ENCODE assay signal across 24 mouse cellular contexts in the genomic region with DNA sequence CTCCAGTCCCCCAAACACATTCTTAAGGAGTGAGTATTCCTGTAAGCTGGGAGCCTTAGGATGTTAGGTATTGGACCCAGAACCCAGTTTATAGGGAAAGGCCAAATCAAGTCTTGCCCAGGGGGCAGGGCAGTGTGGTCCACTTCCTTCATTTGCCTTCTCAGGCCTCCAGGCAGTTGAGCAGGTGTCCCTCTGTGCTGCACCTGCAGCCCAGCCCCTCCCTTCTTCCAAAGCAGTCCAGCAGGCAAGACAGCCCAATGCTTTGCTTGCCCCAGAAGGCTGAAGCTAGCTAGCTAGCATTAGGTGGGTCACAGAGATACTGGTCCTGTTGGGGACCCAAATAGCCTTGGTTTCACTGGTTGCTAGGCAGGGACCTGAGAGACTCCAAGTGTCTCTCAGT. TPM values are rescaled to one million over a fixed set of nuclear protein-coding genes. Genes with fewer than 3 reads are reported as not detected.
DNase-seq lines count a peak whose midpoint lies in the region; ATAC-seq and TF ChIP-seq lines count a peak whose summit lies in the region.
"Had no signal": no experiment of that assay in that cellular context is flagged by ENCODE, and none has a peak within 500 bp of the region (broad histone marks: within the 10 kb centered on the region; RNA-seq: fewer than 3 reads in every experiment).

No protein-coding gene starts in this region.

- no peaks in the 10 kb centered on the region for H3K36me3 ChIP-seq in liver, embryonic 16.5 days (ENCODE audit: control insufficient read depth, insufficient read depth)
- no peaks in the 10 kb centered on the region for H3K36me3 ChIP-seq in spleen, adult 2 months (ENCODE audit: control insufficient read depth, insufficient read depth, low read length)
- H3K36me3 ChIP-seq in forebrain, embryonic 14.5 days (ENCODE audit: control insufficient read depth, insufficient read depth, low read length) = no peaks in the 10 kb centered on the region
- H3K36me3 ChIP-seq: forebrain, embryonic 10.5 days; G1E; heart, embryonic 10.5 days; heart, embryonic 13.5 days; hindbrain, embryonic 12.5 days; hindbrain, embryonic 15.5 days had no signal

- no peaks in the 10 kb centered on the region for H3K27me3 ChIP-seq in liver, embryonic 16.5 days (ENCODE audit: control insufficient read depth, insufficient read depth, low read depth, low read length)
- H3K27me3 ChIP-seq in spleen, adult 2 months (ENCODE audit: control insufficient read depth, insufficient read depth, low read length) = no peaks in the 10 kb centered on the region
- H3K27me3 ChIP-seq in forebrain, embryonic 14.5 days (replicated peaks; ENCODE audit: control insufficient read depth, insufficient read depth, low read length) = no peaks in the 10 kb centered on the region
- H3K27me3 ChIP-seq: CH12.LX; forebrain, embryonic 13.5 days; heart, embryonic 13.5 days; hindbrain, embryonic 12.5 days; hindbrain, embryonic 15.5 days; Patski had no signal

- H3K4me2 ChIP-seq in liver, embryonic 16.5 days (ENCODE audit: low read depth, low read length) = no peak overlapping the region
- H3K4me2 ChIP-seq in forebrain, embryonic 14.5 days (ENCODE audit: low read length) = no peak overlapping the region
- H3K4me2 ChIP-seq: forebrain, embryonic 13.5 days; heart, embryonic 13.5 days; hindbrain, embryonic 12.5 days; hindbrain, embryonic 15.5 days had no signal

- H3K4me1 ChIP-seq in liver, embryonic 16.5 days (ENCODE audit: control insufficient read depth, low read depth, low read length) = peaks cover 13% of the 10 kb centered on the region
- H3K4me1 ChIP-seq in spleen, adult 2 months (ENCODE audit: control insufficient read depth, insufficient read depth, insufficient read length) = peaks cover 27% of the 10 kb centered on the region; the same call in 1 of the 2 replicates
- peaks cover 75% of the 10 kb centered on the region for H3K4me1 ChIP-seq in bone marrow macrophage, adult 2 months (ENCODE audit: control insufficient read depth, insufficient read depth, low read length)
- no peaks in the 10 kb centered on the region for H3K4me1 ChIP-seq in forebrain, embryonic 14.5 days (ENCODE audit: control insufficient read depth, insufficient read depth, low read length)
- H3K4me1 ChIP-seq: forebrain, embryonic 13.5 days; hindbrain, embryonic 15.5 days had no signal

- no peak for DNase-seq in liver
- no peak for DNase-seq in spleen, adult 2 months (ENCODE audit: low read depth in 1 of 2, low spot score in 2 of 2)
- no peak for DNase-seq in spleen, adult 12 weeks (ENCODE audit: low spot score)
- no peak for DNase-seq in forebrain, embryonic 14.5 days (ENCODE audit: low spot score)
- DNase-seq in left cerebral cortex, adult 8-10 months (ENCODE audit: low spot score in 2 of 2) = no peak
- DNase-seq: gastrocnemius, postnatal 10 days; gastrocnemius, postnatal 36 days had no signal

- H3K9me3 ChIP-seq in liver, embryonic 16.5 days (replicated peaks; ENCODE audit: control insufficient read depth, low read length) = no peaks in the 10 kb centered on the region
- no peaks in the 10 kb centered on the region for H3K9me3 ChIP-seq in forebrain, embryonic 14.5 days (replicated peaks; ENCODE audit: control insufficient read depth, low read length)
- H3K9me3 ChIP-seq: forebrain, embryonic 10.5 days; forebrain, embryonic 13.5 days; heart, embryonic 10.5 days; heart, embryonic 13.5 days; hindbrain, embryonic 12.5 days; hindbrain, embryonic 15.5 days had no signal

- TF ChIP-seq CTCF in spleen, adult 2 months (IDR thresholded peaks at IDR 0.05; ENCODE audit: extremely low read depth, insufficient read depth, insufficient read length, insufficient replicate concordance) = no peak
- TF ChIP-seq CTCF in bone marrow macrophage, adult 2 months (IDR thresholded peaks at IDR 0.05; ENCODE audit: low read depth, low read length) = no peak

- no peak for TF ChIP-seq POLR2A in spleen, adult 2 months (IDR thresholded peaks at IDR 0.05; ENCODE audit: low read depth, low read length)
- no peak for TF ChIP-seq POLR2A in bone marrow macrophage, adult 2 months (IDR thresholded peaks at IDR 0.05; ENCODE audit: borderline replicate concordance, low read depth, low read length)

- ATAC-seq in liver, embryonic 16.5 days (ENCODE audit: low read depth) = no peak
- 0 out of 2 replicates have a peak, but pooled peaks have one; percentile 1 for ATAC-seq in monocyte, adult 5-6 weeks (replicated peaks; ENCODE audit: insufficient number of reproducible peaks, low FRiP score, low TSS enrichment, poor library complexity, severe bottlenecking)
- ATAC-seq in forebrain, embryonic 14.5 days = no peak
- ATAC-seq: forebrain, embryonic 13.5 days; forebrain, postnatal 0 days; Patski had no signal

- H3K27ac ChIP-seq in liver, embryonic 16.5 days (ENCODE audit: low read length) = peak overlapping the region; percentile 14; the same call in 1 of the 2 replicates
- H3K27ac ChIP-seq in spleen, adult 2 months (ENCODE audit: insufficient read depth, low read length) = peak overlapping the region; percentile 34
- H3K27ac ChIP-seq in bone marrow macrophage, adult 2 months (ENCODE audit: insufficient read depth, low read depth, low read length) = peak overlapping the region; percentile 82
- no peak overlapping the region for H3K27ac ChIP-seq in forebrain, embryonic 14.5 days (ENCODE audit: low read depth, low read length)
- H3K27ac ChIP-seq: forebrain, embryonic 10.5 days; forebrain, embryonic 13.5 days; heart, adult 2 months; heart, embryonic 10.5 days; heart, embryonic 13.5 days; hindbrain, embryonic 12.5 days; hindbrain, embryonic 15.5 days had no signal

- no peak overlapping the region for H3K4me3 ChIP-seq in liver, embryonic 16.5 days (ENCODE audit: low read depth, low read length)
- H3K4me3 ChIP-seq in spleen, adult 2 months (ENCODE audit: extremely low read depth, insufficient read depth, insufficient read length) = no peak overlapping the region
- no peak overlapping the region for H3K4me3 ChIP-seq in bone marrow macrophage, adult 2 months (ENCODE audit: insufficient read depth, low read length)
- no peak overlapping the region for H3K4me3 ChIP-seq in forebrain, embryonic 14.5 days (ENCODE audit: low read depth, low read length)
- H3K4me3 ChIP-seq: forebrain, embryonic 10.5 days; forebrain, embryonic 13.5 days; heart, adult 2 months; heart, embryonic 10.5 days; heart, embryonic 13.5 days; hindbrain, embryonic 12.5 days; hindbrain, embryonic 15.5 days had no signal

- H3K9ac ChIP-seq in liver, embryonic 16.5 days (ENCODE audit: low read depth, low read length) = no peak overlapping the region
- no peak overlapping the region for H3K9ac ChIP-seq in forebrain, embryonic 14.5 days (ENCODE audit: low read length)
- H3K9ac ChIP-seq: forebrain, embryonic 13.5 days; forebrain, postnatal 0 days; heart, embryonic 13.5 days; hindbrain, embryonic 12.5 days; hindbrain, embryonic 15.5 days had no signal

RNA-seq across cellular contexts. Expression of gene Cd300a, which starts 9.7 kb away (rescaled TPM):
- 5.9 and 6.2 TPM in 2 replicates for polyA plus RNA-seq in liver, embryonic 16.5 days (2015; fragmentation: Nextera tagmentation; extraction: Ambion mirVana)
- polyA plus RNA-seq in spleen, adult 2 months (2012; rRNA removed) = 11.6 and 12.5 TPM in 2 replicates
- polyA plus RNA-seq in bone marrow macrophage, adult 2 months (2012; ENCODE audit: insufficient read depth, insufficient read length, missing spikeins) = 202 and 239 TPM in 2 replicates
- 204 to 286 TPM (median 215 TPM) in 3 replicates for total RNA-seq in monocyte, adult 5-6 weeks (2017)
- 0.73 and 1.0 TPM in 2 replicates for polyA plus RNA-seq in forebrain, embryonic 14.5 days (2014; fragmentation: Nextera tagmentation; extraction: Ambion mirVana)
- under 1 TPM; 0.40 to 0.87 (median 0.73) TPM for total RNA-seq in left cerebral cortex, adult 8-10 months (2022)
- polyA plus RNA-seq: G1E had no signal

RNA-seq across cellular contexts. Expression of gene Gprc5c, which starts 29.2 kb away (rescaled TPM):
- polyA plus RNA-seq in liver, embryonic 16.5 days (2015; fragmentation: Nextera tagmentation; extraction: Ambion mirVana) = 19.5 and 20.2 TPM in 2 replicates
- polyA plus RNA-seq in spleen, adult 2 months (2012; rRNA removed) = 9.3 and 9.5 TPM in 2 replicates
- 35.4 and 38.0 TPM in 2 replicates for polyA plus RNA-seq in bone marrow macrophage, adult 2 months (2012; ENCODE audit: insufficient read depth, insufficient read length, missing spikeins)
- 0.78 to 3.1 TPM (median 1.9 TPM) in 3 replicates for total RNA-seq in monocyte, adult 5-6 weeks (2017)
- polyA plus RNA-seq in forebrain, embryonic 14.5 days (2014; fragmentation: Nextera tagmentation; extraction: Ambion mirVana) = 4.4 and 5.4 TPM in 2 replicates
- 1 to 10 TPM; 4.6 to 5.6 (median 5.4) TPM for total RNA-seq in left cerebral cortex, adult 8-10 months (2022)
- total RNA-seq: CH12.LX; granulocyte monocyte progenitor cell, adult 5-6 weeks; hematopoietic stem cell, adult 5-6 weeks had no signal
- polyA plus RNA-seq: G1E had no signal

RNA-seq across cellular contexts. Expression of gene Cd300lb, which starts 54.0 kb away (rescaled TPM):
- polyA plus RNA-seq in liver, embryonic 16.5 days (2015; fragmentation: Nextera tagmentation; extraction: Ambion mirVana) = 1.5 and 1.9 TPM in 2 replicates
- 3.1 and 5.3 TPM in 2 replicates for polyA plus RNA-seq in spleen, adult 2 months (2012; rRNA removed)
- 194 and 220 TPM in 2 replicates for polyA plus RNA-seq in bone marrow macrophage, adult 2 months (2012; ENCODE audit: insufficient read depth, insufficient read length, missing spikeins)
- 53.2 to 124 TPM (median 94.6 TPM) in 3 replicates for total RNA-seq in monocyte, adult 5-6 weeks (2017)
- 0.07 TPM in 1 of 2 replicates, not detected in the other for polyA plus RNA-seq in forebrain, embryonic 14.5 days (2014; fragmentation: Nextera tagmentation; extraction: Ambion mirVana)
- not detected for total RNA-seq in left cerebral cortex, adult 8-10 months (2022)
- total RNA-seq: CH12.LX; forebrain, postnatal 0 days had no signal
- polyA plus RNA-seq: embryonic facial prominence, embryonic 11.5 days; forebrain, embryonic 10.5 days; forebrain, postnatal 0 days; G1E; hindbrain, embryonic 12.5 days had no signal

Comparison
In these comparisons a context has a peak if more than half of its experiments do, and no peak if none do; other contexts are left out.
1. RNA of gene Cd300a, which starts 9.7 kb away (polyA plus RNA-seq): 202 to 239 TPM in bone marrow macrophage, adult 2 months; 11.6 to 12.5 TPM in spleen, adult 2 months, 5.9 to 6.2 TPM in liver, embryonic 16.5 days and 0.73 to 1.0 TPM in forebrain, embryonic 14.5 days; every median in the first group is over 10 times any median in the second.
2. RNA of gene Cd300lb, which starts 54.0 kb away (polyA plus RNA-seq): 194 to 220 TPM in bone marrow macrophage, adult 2 months; 3.1 to 5.3 TPM in spleen, adult 2 months, 1.5 to 1.9 TPM in liver, embryonic 16.5 days and 0.07 TPM in forebrain, embryonic 14.5 days; every median in the first group is over 10 times any median in the second.